Mouse (Mus musculus): ENCODE measurements at regions not wholly inside any gene's neighbourhood (a gene's known extent, or its start where the extent isn't known, plus 50 kb on each side); places are given as distances from the start of the nearest gene placed in this dataset.

DNA sequence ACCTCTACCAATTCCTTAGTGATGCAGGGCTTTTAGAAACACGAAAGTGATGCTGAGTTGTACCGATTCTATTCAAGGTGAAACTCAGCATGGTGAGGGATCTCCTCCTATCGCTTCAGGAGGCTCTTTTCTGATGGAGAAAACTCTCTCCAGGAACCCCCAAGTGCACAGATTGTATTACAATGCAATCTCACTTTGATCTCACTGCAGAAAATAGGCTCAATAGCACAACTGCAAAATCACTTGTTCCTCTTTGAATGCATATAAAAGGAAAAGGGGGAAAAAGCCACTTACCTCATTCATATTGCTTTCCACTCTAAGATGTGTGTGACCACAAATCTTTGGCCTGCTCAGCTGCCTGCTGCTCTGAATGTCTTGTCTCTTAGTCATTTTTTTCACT lies 378.5 kb downstream of the Fam84b start:
- TF ChIP-seq CTCF (conservative IDR thresholded peaks at IDR 0.05; ENCODE audit: insufficient read depth, insufficient read length, low read depth, low read length), result no peak
- no peak for TF ChIP-seq POLR2A (IDR thresholded peaks at IDR 0.05; ENCODE audit: low read depth, low read length)
